Mouse (Mus musculus) layer of hippocampus, postnatal 25 days (tissue): ENCODE measurements around the gene Best2. TPM values are rescaled to one million over a fixed set of nuclear protein-coding genes. Genes with fewer than 3 reads are reported as not detected.

Source experiments
- DNase-seq, 2 experiments: peaks; one replicate each; pipeline ENCODE4 v3.0.0; 2022; ENCODE audit warnings: mixed read lengths in 2 of 2, low spot score in 1 of 2; ENCODE audit errors: extremely low spot score in 1 of 2
- total RNA-seq, 2 experiments: library from RNA; stranded (reverse); gene quantifications; 2 replicates each; pipeline ENCODE4 v1.2.3; 2021

The Best2 gene
- total RNA-seq, 2 experiments from 2014 or later, result not detected

DNA sequence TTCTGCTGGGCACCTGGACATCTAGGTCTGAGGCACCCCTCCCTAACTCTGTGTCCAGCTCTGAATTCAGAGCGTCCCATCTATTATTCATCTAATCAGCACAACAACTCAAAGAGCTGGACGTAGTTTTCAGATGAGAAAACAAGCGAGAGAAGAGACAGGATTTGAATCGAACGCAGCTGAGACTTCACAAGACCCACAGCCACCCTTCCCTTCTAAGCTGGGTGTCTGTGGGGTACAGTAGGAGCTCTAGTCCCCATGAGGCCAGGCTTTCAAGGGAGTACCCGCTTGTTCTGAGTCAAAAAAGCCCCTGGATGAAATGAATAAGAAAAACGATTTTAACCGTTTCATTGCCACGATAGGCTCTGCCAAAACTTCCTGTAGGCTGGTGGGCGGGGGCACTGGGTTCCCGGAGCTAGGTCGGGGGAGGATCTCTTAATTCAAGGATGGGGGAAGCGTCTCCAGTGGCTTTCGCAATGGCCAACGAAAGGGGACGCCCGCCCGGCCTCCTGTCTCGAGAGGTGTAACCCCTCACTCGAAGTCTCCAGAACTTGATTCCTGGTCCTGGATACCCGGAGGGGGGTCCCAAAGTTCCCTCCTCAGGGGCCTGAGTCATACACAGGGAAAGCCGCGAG, 29.2 kb downstream of the Best2 start:
- no peak for DNase-seq

DNA sequence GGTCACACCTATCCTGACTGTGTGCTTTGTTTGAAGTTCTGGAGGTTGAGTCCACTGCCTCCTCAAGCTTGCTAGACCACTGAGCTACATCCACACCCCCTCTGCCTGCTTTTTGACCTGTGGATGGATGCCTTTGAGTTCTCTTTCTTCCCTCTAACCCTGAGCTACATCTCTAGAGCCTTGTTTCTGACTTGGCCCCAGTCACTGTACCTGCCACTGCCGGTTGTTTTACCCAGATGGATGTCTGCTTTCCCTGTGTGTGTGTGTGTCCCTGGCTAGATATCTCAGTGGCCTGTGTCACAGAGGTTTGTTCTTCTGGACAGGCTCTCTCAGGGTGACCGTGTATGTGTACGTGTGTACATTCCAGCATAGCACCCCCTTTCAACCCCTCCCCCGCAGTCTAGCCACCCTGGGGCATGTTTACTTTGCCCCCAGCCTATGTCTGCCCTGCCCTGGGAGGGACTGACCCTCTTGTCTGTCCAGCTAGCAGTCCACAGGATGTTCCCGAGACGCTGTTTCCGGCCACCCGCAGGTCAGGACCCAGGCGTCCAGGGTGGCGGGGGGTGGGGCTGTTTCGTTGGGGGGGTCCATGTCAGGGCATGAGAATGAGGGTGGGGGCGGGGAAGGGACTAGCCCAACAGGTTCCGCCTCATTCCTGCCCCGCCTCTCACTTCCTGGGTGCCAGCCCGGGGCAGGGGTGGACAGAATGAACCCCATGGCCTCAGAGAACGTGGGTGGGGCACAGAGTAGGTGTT, 29.9 kb downstream of the Best2 start:
- no peak for DNase-seq

GRCm38 (mm10) chr8:84982499-84983011, 31.8 kb downstream of the Best2 start:
- no peak for DNase-seq

DNA sequence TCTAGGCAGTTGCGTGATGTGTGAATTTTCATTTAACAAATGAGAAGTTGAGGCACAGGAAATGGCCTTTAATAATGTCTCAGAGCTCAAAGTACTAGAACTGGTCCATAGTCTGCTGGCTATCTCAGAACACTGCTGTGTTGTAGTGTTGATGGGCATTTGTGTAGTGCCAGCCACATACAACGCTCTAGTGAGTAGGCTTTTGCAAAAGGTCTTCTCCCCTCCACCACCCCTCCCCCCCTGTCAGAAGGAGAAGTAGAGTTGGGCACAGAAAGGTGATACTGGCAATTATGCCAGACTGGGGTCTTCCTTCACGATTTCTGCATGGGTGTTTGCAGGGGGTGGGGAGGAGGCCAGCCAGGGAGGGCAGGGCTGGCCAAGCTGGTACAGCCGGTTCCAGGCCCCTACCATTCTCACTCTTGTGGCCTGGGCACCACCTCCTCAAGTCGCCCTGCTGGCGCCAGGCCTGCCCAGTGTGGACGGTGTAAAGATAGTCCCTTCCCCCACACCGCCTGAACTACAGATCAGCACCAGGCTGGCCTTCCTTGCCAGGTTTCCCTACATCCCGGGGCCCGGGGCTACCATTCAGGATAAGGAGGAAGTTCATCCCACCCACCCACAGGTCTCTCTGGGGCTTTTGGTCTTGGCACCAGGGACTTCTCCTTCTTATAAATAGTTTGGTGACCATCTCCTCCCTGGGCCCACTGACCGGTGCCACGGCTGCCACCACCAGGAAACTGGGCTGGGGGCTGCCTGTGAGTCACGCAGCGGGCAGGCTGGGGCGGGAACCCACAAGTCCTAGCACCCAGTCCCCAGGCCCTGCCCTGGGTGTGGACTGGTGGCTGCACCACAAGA, 32.5 kb downstream of the Best2 start:
- DNase-seq, result no peak

DNA sequence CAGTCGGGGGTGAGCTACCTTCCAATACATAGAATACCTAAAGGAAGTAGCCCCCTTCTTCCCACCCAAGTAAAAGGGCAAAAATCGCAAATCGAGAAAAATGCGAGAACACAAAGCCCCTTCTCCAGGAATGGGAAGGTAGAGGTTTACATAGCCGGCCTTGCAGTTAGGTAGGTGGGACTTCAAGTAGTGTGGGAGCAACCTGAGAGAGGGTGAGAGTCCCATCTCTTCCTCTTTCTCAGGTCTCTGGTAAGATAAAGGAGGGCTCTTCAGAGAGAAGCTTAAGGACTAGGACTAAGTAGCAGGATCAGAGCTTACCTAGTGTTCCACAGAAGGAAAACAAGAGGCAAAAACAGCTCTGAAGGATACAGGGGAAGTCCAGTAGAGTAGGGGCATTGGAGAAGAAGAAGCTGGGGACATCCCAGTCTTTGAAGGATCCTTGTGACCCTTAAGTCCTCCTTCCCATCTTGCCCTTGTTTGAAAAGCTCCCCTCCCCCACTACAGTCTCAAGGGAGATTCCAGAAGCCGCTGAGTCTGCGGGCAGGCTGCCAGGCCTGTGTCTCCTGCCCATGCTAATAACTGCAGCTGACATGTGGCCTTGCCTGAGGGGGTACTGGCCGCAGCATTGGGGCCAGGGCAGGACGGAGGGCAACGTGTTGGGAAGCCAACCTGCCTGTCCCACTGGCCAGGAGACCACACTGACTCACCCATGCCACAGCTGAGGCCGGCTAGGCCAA, 33.5 kb downstream of the Best2 start:
- no peak for DNase-seq

DNA sequence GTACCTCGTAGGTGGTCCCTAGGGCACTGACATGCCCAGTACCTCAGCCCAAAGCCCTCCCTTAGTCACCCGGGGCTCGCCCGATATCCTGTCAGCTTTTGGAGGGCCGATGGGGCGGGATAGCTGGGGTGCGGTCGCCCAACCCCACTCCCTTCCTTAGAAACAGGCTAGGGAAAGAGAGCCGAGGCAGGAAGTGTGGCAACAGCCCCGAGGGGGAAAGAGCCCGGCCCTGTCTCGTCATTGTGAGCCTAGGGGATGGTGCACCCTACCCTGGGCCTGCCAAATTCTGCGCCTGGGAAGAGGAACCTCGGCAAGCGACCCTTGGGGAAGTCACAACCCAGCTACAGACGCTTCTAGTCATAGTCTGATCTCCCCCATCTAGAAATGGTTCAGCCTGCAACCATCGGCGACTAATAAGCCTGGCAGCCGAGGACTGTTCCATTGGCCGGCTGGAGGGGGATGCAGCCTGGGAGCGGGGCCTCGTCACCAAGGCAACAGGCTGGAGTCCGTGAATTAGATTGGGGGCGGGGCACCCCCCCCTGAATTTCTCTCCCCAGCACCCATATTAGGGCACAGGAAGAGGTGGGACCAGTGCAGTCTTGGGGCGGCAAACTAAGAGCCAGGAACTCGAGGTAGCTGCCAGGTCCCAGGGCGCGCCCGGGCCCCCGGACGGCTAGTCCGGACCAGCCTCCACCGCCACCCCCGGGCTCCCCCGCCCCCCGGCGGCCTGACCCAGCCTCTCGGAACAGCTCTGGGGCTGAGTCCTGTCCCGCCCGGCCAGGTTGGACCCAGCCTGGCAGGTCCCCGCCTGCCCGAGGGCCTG, 34.5 kb downstream of the Best2 start:
- DNase-seq, result peak; percentile 83 to 85

DNA sequence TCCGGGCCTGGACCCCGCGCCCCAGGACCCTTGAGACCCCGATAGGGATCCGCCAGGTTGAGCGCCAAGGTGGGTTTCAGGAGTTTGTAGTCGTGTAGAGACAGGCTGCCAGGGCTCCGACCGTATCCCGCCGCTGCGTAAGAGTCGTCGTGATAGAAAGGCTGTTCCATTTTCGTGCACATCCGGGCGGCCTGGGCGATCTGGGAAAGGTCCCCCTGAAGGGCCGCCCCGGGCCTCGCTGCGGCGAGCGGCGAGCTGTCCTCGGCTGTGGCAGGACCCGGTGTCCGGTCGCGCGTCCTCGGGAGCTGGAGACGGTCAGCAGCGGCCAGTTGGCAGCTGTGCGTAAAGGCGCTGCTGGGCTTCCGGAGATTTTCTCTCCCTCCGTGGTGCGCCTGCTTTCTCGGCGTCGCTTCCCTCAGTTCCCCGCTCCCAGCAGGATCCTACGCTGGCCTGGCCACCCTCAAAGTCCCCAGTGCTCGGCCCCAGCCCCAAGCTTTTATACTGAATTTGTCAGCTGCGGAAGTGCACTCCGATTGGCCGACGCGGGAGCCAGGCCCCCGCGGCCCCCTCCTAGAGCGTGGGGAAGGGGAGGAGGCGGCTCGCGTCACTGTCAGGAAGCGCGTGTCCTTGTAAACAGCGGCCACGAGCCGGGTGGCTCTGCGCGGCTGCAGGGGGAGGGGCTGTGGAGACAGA, 35.9 kb downstream of the Best2 start, which contains the start of gene Junb:
Junb (minus strand) TSS at position 471 of the 693 bp plus-strand sequence.
- DNase-seq, result peak; percentile 88

GRCm38 (mm10) chr8:84977435-84978247, 36.7 kb downstream of the Best2 start:
- DNase-seq, result peak; percentile 48 to 56

- DNase-seq, result no peak
These were observed 37.4 kb downstream of the Best2 start for GRCm38 (mm10) chr8:84976763-84977434.

GRCm38 (mm10) chr8:84976031-84976762, 38.1 kb downstream of the Best2 start:
- DNase-seq, result peak; percentile 91

DNA sequence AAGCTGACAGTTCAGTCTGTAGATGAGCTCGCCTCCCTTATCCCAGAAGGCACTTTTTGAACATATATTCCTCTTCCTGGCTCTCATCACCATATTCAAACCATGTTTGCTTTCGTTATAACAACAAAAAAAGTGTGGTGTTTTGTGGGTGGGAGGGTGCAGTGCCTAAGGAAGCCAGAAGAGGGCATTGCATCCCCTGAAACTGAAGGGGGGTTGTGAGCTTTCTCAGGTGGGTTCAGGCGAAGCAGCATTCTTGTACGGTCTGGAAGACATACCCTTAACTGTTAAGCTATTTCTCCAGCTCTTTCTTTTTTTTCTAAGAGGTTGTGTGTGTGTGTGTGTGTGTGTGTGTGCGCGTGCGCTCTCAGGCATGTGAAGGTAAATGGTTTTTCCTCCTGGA, 38.9 kb downstream of the Best2 start:
- peak; percentile 56 to 64 for DNase-seq

DNA sequence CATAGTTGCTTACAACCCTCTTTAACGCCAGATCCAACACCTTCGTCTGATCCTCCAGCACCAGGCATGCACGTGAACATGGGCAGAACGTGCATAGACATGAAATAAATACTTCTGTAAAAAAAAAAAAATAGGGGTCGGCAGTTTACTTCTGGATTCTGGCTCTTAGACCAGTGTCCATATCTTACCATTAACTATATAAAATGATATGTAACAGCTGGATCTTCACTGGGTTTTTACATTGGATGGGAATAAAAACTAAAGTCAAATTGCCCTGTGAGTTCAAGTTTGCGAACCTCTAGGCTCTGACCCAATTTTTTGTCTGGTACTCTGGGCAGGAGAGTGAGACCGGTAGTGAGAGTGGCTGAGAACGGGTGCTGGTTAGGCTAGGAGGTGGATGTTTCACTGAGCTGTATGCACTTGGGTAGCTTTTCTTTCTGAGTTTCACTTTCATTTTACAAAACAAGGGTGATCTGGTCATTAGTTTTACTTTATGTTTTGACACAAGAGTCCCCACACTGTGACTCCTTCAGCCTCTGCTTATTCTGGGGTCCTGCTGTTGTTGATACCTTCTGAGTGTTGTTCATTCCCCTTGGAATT, 39.7 kb downstream of the Best2 start:
- no peak for DNase-seq

- DNase-seq, result no peak
These were observed 40.4 kb downstream of the Best2 start for GRCm38 (mm10) chr8:84973803-84974542.

GRCm38 (mm10) chr8:84973079-84973478, 41.3 kb downstream of the Best2 start:
- no peak for DNase-seq

GRCm38 (mm10) chr8:84970913-84971312, 43.4 kb downstream of the Best2 start:
- no peak for DNase-seq
